Mouse (Mus musculus) heart, postnatal 14 days (tissue): ENCODE measurements around the gene Dnm3. TPM values are rescaled to one million over a fixed set of nuclear protein-coding genes. Genes with fewer than 3 reads are reported as not detected.

Experiments
- DNase-seq, 2 experiments: peaks; one replicate each; pipeline ENCODE4 v3.0.0; 2021 to 2022
- intact Hi-C: fragments of 180-260 bp; cut with DNase I; formaldehyde crosslinking; loops from one replicate; pipeline ENCODE4 v1.15.1; 2025
- total RNA-seq, 2 experiments: library from RNA; stranded (reverse); gene quantifications; 2 replicates each; pipeline ENCODE4 v1.2.3; 2021

Dnm3 gene
- total RNA-seq, 2 experiments from 2014 or later, result 11.1 to 14.9 TPM

DNA sequence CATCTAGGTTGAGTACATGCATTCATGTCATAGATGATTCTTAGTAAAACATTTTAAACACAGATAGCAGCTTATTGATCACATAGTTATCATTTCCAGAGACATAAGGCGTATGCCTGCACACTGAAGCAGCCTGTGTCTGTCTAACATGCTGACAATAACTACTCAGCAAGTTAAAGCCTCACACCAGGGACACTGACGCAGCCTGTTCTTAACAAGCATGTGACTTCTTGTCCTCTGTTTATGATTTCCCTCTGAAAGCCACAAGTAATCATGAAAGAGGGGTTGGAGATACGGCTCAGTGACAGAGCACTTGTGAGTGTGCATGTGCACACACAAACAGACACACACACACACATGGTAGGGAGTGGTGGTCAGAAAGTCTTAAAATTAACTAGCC is 294.4 kb downstream of the Dnm3 start:
- intact Hi-C loops, result loop anchor here (5.0 kb wide), 1 partner anchor 34 kb away; no protein-coding TSS in a partner anchor
- no peak for DNase-seq

DNA sequence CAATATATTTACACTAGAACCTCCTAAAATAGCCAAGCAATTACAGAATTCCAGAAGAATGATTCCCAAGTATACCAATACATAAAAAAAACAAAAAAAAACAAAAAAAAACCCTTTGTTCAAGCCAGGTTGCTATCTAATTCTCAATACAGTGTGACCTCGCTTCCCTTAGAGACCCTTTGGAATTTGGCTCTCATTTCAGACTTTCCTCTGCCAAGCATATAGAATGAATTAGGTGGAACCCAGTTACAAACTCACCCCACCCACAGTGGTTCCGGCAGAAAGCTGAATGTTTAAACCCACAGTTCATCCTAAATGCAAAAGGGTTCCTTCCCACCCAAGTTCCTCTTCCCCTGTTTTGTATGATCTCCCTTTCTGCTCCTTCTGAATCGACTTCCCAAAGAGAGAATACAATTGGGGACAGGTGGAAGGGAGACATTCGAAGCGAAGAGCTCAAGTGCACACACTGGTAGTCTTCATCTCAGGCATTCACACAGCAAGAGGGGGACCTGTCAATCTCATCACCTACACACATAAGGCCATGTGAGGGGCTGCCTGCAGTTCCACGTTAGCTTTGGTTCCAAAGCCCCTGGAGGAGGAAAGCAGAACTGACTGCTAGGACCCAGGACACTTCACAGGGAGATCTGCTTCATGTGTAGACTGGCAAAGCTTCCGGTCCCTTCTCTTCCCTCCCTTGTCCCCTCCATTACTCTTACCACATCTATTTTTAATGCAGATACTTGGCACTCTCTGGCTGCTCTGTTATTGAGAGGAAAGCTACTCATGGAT is 296.5 kb downstream of the Dnm3 start:
- intact Hi-C loops, result loop anchor here (5.0 kb wide), 1 partner anchor 36 kb away; no protein-coding TSS in a partner anchor
- DNase-seq, result no peak

DNA sequence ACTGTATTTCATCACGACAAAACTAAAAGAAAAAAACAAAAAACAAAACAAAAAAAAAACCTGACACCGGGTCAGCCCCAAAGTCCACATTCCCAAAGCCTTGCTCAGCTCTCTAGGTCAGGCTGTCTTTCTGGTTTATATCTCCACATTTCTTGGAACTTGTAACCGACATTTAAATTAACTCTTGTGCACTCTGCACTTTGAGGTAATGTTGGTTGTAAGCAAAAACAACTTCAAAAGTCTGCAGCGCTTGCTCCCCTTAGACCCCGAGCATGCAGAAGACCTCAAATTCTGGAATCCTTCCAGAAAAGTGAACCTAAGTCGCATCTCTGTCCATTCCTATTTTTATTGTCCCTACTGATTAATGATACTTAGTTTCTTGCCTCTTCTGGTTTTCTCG is 297.4 kb downstream of the Dnm3 start:
- DNase-seq, result no peak
- intact Hi-C loops, result loop anchor here (5.0 kb wide), 1 partner anchor 37 kb away; no protein-coding TSS in a partner anchor

DNA sequence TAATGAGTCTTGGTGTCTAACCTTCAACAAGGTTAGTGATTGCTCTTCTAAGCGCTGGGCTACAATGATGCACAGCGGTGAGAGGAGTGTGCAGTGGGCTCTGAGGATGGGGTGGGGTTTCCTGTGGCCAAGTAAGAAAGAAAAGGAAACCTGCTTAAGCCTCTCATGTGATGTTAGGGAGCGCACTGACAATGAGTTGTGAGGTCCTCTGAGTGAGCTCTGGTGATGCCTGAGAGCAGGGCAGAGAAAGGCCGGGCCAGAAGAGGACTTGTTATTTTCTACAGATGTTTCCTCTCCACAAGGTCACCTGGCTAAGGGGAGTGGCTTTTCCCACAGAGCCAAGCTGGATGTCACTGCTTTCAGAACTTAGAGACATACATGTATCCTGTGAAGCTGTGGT is 298.4 kb downstream of the Dnm3 start:
- DNase-seq, result no peak

DNA sequence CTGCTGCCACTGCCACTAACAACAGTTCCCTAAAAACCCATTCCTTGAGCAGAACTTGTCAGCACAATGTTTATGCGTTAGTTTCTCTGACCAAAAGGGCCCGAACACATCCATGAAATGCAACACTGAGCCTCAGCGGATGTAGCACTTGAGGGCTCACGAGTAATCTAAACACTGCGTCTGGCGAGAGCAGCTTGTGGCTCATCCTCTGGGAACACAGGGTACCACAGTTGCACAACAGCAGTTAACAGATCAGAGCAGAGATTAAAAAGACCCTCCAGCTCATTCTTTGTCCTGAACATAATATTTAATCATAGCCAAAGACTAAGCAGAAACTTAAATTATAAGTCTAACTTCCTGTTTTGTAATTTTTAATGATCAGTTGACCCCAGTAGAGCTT is 305.0 kb downstream of the Dnm3 start:
- DNase-seq, result no peak
- intact Hi-C loops, result no loop called here

More for the DNA sequence above, 298.4 kb downstream of the Dnm3 start:
- intact Hi-C loops, result no loop called here

DNA sequence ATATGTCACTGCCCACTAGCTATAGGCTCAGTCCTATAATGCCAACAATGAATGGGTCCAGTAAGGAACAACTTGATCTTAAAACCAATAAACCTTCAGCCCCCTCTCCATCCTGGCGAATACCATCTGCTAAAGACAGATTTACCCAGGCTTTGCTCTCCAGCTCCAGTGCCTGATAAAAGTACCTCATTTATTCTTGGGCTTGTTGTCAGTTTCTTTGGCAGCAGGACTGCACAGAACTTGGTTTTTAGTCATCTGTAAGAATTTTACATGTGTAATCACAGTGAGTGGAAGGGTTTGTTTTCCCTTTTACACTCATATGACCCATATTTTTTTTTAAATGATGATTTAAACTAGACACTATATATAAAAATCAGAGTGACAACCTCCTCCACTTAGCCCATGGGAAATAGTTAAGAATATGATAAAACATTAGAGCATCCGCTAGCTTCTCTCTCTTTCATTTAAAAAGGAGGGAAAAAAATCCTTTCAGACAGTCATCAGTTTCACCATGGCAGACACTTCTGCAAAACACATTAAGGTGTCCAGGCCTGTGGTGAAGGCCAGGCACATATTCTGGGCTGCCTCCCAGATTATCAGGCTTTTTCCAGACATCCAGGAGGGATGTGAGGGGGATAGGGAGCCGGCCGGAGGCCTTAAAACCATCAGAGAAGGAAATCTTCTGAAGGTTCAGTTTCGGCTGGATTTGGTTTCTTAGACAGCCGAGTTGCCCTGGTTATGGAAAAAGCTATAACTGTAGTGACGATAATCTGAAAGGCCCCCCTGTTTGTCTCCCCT is 313.9 kb downstream of the Dnm3 start:
- intact Hi-C loops, result no loop called here
- DNase-seq, result no peak

DNA sequence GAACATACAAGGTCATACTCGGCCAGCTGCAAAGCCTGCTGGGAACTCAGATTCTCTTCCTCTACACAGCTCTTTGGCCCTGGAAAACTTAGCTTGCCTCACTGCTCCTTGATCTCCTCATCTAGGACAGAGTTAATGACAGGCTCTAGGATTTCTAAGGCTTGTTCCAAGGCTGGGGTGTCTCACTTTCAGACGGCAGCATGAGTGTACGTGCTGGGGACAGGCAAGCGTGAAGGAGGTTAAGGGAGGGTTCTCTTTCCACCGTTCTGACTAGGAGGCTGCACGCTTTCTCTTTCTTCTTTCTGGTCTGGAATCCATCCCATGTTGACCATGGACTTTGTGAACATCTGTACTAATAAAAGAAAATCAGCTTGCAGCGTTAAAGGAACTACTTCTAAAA is 315.2 kb downstream of the Dnm3 start:
- no peak for DNase-seq
- intact Hi-C loops, result no loop called here

DNA sequence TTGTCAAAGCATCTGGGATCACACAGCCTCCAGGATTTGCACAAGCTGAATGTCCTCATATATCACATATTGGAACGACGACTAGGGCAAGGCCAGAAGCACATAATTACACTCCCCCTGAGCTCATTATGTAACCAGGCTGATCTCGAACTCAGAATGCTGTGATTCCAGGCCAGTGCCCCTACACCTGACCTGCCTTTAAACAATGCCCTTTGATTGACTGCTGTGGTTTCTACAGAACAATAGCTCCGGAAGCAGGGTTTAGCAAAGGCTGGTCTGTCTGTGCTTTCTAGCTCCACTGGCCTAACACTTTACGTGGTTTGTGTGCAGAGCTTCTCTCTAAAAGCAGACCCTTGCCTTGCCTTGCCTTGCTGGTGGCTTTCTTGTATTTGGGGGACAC is 315.6 kb downstream of the Dnm3 start:
- DNase-seq, result no peak
- intact Hi-C loops, result no loop called here

DNA sequence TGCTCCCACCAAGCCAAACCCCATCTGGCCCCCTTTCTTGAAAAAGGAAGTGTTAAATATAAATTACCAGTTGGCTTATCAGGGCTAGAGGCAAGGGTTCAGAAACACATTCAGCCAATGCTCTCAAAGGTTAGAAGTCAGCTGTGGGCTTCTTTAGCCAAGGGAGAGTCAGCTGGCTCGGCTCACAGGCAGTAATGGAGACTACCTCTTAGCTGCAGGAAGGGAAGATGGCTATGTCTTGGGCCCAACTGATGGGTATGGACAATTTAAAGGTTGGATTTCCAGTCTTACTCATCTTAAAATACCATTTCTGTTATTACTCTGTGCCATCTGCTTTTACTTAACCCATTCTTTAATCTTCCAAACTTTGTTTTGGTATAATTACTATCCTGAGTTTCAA is 317.1 kb downstream of the Dnm3 start:
- intact Hi-C loops, result no loop called here
- DNase-seq, result no peak

DNA sequence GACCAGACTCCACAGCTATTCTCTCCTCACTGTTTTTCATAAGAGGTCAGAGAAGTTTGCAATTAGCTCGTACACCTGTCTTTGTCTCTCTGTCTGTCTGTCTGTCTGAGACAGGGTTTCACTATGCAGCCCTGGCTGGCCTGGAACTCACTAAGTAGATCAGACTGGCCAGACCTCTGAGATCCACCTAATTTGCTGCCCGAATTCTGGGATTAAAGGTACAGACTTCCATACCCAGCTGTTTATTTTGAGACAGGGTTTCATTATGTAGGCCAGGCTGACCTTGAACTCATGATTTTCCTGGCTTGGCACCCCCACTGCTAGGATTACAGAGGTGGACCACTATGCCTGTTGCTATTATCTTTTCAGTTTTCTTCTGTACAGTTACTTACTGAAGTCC is 319.3 kb downstream of the Dnm3 start:
- no peak for DNase-seq
- intact Hi-C loops, result no loop called here

DNA sequence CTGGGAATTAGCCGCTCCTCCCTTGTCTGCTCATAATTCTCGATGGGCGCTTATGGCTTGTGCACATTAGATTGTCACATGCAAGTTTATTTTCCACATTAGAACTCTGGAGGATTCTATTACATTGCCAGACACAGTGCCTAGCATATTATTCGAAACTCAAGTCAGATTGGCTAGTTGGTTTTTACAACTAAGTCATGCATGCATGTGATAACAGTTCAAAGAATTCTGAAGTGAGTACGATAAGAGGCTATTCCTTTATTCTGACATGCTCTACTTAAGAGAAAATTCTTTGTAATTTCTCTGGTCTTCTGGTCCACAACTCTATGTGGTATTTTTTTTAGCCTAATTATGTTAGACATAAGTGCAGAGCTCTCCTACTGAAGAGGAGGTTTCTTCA is 320.2 kb downstream of the Dnm3 start:
- no peak for DNase-seq
- intact Hi-C loops, result no loop called here

DNA sequence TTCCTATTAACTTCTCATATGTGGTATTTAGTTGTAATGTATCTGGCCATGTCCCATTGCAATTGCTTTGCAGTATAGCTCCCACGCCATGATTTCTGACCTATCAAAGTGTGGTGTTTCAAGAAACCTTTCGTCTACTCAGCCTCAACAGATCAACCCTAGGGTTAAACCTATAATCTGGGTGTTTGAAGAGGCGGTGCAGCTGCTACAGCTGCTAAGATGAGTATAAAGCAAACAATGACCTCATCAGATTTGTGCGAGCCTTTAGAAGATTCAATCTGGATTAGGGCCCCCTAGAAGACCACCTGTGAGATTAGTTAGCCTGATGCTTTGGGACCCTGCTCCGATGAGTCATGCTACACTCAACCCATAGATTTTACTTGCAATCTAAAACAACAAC is 321.0 kb downstream of the Dnm3 start:
- intact Hi-C loops, result no loop called here
- no peak for DNase-seq

DNA sequence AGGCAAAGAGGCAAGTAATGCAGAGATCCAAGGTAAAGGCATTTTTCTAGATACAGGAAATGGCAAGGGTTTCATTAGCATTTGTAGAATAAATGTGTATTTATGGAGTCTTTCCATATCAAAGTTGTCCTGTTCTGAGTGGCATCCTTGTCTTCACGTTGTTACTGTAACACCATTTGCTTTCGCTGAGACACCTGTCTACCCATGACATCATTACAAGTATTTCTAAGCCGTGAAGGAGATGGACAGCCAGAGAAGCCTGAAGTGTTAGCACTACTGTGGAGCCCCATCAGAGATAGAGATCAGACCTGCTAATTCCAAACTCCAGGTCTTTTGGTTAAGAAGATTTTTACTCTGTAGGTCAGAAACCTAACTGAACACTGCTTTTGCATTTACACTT is 322.3 kb downstream of the Dnm3 start:
- no peak for DNase-seq
- intact Hi-C loops, result no loop called here

DNA sequence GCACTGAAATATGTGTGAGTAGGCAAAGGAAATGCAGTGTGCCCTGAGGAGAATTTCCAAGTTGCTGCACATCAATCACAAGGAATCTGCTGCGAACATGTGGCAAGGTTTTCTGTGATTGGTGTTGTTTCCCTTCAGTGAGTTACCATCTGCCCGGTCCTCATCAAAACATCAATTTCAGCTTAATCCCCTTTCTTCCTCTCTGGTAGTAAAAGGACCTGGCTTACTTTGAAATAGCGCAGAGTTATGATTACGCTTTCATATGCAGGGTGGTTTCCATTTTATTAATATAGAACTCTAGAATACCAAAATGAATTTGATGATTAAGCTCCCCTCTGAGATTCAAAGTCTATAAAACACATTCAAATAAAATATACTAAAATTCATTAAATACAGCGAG is 324.7 kb downstream of the Dnm3 start:
- intact Hi-C loops, result no loop called here
- no peak for DNase-seq

DNA sequence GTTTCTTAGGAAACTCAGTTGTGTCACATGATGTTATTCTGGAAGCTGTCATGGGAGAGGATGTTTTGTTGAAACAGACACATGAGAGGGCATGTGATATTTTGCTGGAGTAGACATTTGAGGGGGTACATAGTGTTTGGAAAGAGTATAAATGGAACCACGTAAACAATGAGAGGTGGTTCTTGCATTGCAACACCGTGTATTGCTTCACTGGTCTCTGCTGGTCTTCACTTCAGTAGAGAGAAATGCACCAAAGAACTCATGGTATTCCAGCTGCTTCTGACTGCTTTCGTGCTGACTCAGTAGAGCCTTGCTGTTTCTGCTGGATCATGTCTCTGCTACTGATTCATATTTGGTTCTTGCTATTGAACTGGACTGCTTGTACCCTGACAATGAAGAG is 328.1 kb downstream of the Dnm3 start:
- intact Hi-C loops, result no loop called here

DNA sequence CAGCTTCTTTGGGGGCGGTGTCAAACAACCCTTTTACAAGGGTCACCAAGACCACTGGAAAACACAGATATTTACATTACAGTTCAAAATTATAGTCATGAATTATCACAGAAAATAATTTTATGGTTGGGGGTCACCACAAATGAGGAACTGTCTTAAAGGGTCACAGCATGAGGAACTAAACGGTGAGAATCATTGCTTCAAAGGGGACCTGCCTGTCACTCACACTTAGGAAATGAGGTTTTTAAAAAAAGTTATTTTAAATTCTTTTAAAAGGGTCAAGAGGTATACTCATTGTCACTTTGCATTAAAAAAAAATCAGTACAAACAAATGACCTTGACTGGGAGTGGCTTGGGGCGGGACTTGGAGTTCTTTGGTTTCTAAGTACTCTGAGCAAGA is 330.3 kb downstream of the Dnm3 start:
- DNase-seq, result no peak
- intact Hi-C loops, result no loop called here

More for the DNA sequence above, 328.1 kb downstream of the Dnm3 start:
- no peak for DNase-seq

DNA sequence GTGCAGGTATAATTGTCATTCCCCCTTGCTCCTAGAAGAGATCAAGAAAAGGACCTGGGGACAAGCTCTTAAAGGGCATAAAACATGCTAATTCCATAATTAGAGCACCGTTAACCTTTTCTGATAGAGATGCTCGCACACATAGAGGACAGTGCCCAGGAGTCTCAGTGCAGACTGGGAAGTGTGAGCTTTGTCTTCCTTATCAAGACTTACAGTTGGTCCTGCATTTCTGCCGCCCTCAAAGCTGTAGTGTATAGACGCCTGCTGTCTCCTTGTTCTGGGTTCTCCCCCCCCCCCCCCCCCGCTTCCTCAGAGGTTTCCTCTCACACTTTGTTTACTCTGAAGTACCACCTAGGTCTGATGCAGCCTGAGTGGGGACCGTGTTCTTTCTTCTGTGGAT is 332.1 kb downstream of the Dnm3 start:
- no peak for DNase-seq
- intact Hi-C loops, result no loop called here

DNA sequence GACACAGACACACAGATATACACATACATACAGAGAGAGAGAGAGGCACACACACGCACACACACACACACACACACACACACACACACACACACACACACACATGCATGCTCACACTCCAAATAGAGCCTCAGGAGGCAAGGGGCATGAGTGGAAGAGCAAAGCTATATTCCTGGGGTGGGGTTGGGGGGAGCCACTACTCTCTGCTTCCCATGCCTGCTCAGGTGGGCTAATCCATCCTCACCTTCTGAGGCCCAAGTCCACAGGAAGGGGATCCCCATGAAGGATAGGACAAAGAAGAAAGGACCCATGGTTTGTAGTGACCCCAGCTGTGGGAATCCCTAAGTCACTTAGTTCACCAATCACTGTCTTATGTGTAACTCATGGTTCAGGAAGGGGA is 332.8 kb downstream of the Dnm3 start:
- intact Hi-C loops, result no loop called here
- DNase-seq, result no peak

DNA sequence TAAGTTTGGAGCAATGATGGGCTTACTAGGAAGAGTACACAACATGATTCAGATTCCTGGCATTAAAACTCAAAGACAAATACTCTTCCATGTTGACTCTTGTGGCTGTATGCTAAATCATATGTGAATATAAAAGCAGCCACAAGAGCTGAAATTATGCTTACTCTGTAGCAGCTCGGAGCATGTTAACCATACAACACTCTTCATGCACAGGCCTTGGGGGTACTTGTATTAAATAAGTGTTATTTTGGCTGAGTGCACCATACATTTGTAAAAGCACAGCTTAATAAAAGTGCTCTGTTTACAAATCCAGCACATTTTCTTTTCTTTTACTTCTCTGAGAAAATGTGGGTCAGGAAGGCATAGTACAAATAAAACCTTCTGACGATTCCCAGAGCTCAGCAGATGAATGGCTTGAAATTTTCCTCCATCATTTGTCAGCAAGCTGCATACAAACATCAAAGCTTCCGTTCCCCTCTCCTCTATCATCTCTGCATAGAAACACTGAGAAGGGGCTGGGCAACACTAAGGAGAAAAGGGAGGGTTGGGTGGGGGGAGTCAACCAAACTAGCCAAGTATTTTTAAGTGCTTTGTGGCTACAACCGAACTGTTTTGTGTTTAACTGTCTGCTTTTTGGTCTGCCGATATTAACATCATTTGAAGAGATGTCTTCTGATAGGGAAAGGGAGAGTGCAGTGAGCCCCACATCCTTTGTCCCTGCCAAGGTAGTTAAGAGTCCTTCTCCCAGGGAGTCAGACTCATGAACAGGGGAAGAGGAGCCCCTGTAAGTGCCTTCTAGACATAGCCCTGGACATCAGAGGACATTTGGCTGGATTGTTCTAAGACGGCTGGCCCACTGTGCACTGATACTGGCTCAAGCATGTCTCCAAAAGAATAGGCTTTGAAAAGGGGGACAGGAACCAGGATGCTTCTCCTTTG is 333.6 kb downstream of the Dnm3 start:
- intact Hi-C loops, result no loop called here
- DNase-seq, result no peak

DNA sequence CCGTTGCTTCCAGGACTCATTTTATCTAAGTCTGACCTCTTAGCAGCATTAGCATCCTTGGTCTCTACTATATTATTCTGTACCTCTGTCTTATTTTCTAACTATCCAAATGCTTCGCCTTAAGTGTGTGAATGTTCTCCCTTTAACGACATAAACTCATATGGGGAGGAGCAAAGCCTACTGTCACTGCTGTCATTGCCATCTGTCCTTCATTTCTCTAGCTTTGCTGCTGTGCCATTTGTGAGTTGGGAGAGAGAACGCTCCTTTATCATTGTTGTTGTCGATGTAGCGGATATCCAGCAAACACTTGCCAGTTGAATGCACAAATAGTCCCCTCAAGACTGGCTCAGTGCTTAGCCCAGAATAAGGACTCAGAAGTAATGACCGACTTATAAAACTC is 335.5 kb downstream of the Dnm3 start:
- intact Hi-C loops, result no loop called here

DNA sequence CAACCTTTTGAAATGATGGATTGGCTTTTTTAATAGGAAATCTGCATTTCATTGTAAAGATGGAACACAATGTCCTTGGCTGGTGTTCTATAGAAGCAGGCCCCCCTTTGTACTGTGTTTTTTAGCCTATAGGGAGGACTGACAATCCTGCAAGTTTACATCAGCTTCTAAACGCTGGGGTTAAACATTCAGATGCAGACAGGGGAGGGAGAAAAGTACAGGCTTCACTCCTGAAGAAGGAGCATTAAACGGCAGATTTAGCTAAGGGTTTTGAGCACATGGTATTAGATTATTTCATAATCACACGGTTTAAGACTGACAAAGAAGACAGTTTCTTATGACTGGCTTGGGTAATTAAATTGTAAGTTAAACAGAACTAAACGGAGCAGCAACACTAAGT is 341.5 kb downstream of the Dnm3 start:
- DNase-seq, result no peak
- intact Hi-C loops, result no loop called here

More for the DNA sequence above, 335.5 kb downstream of the Dnm3 start:
- no peak for DNase-seq
